Mouse (Mus musculus): ENCODE measurements around the gene Pdlim4. TPM values are rescaled to one million over a fixed set of nuclear protein-coding genes. Genes with fewer than 3 reads are reported as not detected.
A peak's percentile ranks its signal among the peaks of the same experiment; 100 is the strongest.
"Not testable (repeated sequence)": the region's sequence is repeated elsewhere in the genome, so short reads cannot be mapped to it uniquely, and the experiment has no call there.

Pdlim4 gene
- polyA plus RNA-seq, 1 experiment from 2014 or later = 205 TPM

GRCm38 (mm10) chr11:54011255-54011654 lies 57.6 kb downstream of the Pdlim4 start:
- Histone ChIP-seq H3K4me2 (no peak overlapping the region), H3K27ac (no peak overlapping the region), H3K4me1 (replicated peaks) (peaks cover 15% of the 10 kb centered on the region), H3K9me3 (no peaks in the 10 kb centered on the region), H3K9ac (replicated peaks) (no peak overlapping the region), H3K36me3 (no peaks in the 10 kb centered on the region), H3K27me3 (no peaks in the 10 kb centered on the region), H3K4me3 (replicated peaks) (no peak overlapping the region)
- WGBS = 91% methylated on average over 2 of the region's 2 CpGs
- ATAC-seq (ENCODE audit: insufficient number of reproducible peaks, insufficient read depth, low FRiP score, low TSS enrichment, low read depth) = no peak

GRCm38 (mm10) chr11:54008416-54008920 lies 60.3 kb downstream of the Pdlim4 start:
- Histone ChIP-seq H3K4me2 (no peak overlapping the region), H3K27me3 (no peaks in the 10 kb centered on the region), H3K27ac (peak overlapping the region; percentile 30; the same call in 1 of the 2 replicates), H3K4me1 (replicated peaks) (peaks cover 15% of the 10 kb centered on the region), H3K9ac (replicated peaks) (no peak overlapping the region), H3K36me3 (no peaks in the 10 kb centered on the region), H3K9me3 (no peaks in the 10 kb centered on the region), H3K4me3 (replicated peaks) (no peak overlapping the region)
- WGBS = 56% methylated on average over 10 of the region's 10 CpGs
- no peak for ATAC-seq (ENCODE audit: insufficient number of reproducible peaks, insufficient read depth, low FRiP score, low TSS enrichment, low read depth)

- Histone ChIP-seq H3K27ac (no peak overlapping the region), H3K9me3 (no peaks in the 10 kb centered on the region), H3K36me3 (no peaks in the 10 kb centered on the region), H3K4me2 (no peak overlapping the region), H3K9ac (replicated peaks) (no peak overlapping the region), H3K4me1 (replicated peaks) (peaks cover 18% of the 10 kb centered on the region), H3K27me3 (no peaks in the 10 kb centered on the region), H3K4me3 (replicated peaks) (no peak overlapping the region)
- no peak for ATAC-seq (ENCODE audit: insufficient number of reproducible peaks, insufficient read depth, low FRiP score, low TSS enrichment, low read depth)
- 77% methylated on average over 11 of the region's 11 CpGs for WGBS
These were observed 61.1 kb downstream of the Pdlim4 start for GRCm38 (mm10) chr11:54007717-54008116.

GRCm38 (mm10) chr11:54006901-54007300 lies 61.9 kb downstream of the Pdlim4 start:
- Histone ChIP-seq H3K9me3 (no peaks in the 10 kb centered on the region), H3K27ac (no peak overlapping the region), H3K4me1 (replicated peaks) (peaks cover 22% of the 10 kb centered on the region), H3K4me2 (no peak overlapping the region), H3K27me3 (no peaks in the 10 kb centered on the region), H3K36me3 (no peaks in the 10 kb centered on the region), H3K4me3 (replicated peaks) (no peak overlapping the region), H3K9ac (replicated peaks) (no peak overlapping the region)
- 67% methylated on average over 4 of the region's 4 CpGs for WGBS
- no peak for ATAC-seq (ENCODE audit: insufficient number of reproducible peaks, insufficient read depth, low FRiP score, low TSS enrichment, low read depth)

GRCm38 (mm10) chr11:54006362-54006761 lies 62.5 kb downstream of the Pdlim4 start:
- not testable (repeated sequence) for H3K9me3 ChIP-seq, H3K27ac ChIP-seq

More at GRCm38 (mm10) chr11:54006362-54006761, 62.5 kb downstream of the Pdlim4 start:
- not testable (repeated sequence) for H3K4me3 ChIP-seq (replicated peaks); H3K36me3 ChIP-seq; H3K4me2 ChIP-seq; H3K9ac ChIP-seq (replicated peaks); H3K27me3 ChIP-seq; ATAC-seq (ENCODE audit: insufficient number of reproducible peaks, insufficient read depth, low FRiP score, low TSS enrichment, low read depth)
- H3K4me1 ChIP-seq (replicated peaks) = peaks cover 22% of the 10 kb centered on the region
- WGBS = 14% methylated on average over 5 of the region's 5 CpGs

Other genes with a start within 250 kb of the Pdlim4 start
- 0.65 TPM in 1 of 2 replicates, not detected in the other for gene Gm12216, start 209.8 kb downstream of the Pdlim4 start, polyA plus RNA-seq (2016; fragmentation: Nextera tagmentation; extraction: Ambion mirVana)
- 6.4 and 6.7 TPM in 2 replicates for gene Slc22a5, start 177.4 kb downstream of the Pdlim4 start, polyA plus RNA-seq (2016; fragmentation: Nextera tagmentation; extraction: Ambion mirVana)
- 3.1 and 3.2 TPM in 2 replicates for gene Slc22a21, start 88.7 kb downstream of the Pdlim4 start, polyA plus RNA-seq (2016; fragmentation: Nextera tagmentation; extraction: Ambion mirVana)
- gene Slc22a4, start 40.9 kb downstream of the Pdlim4 start, polyA plus RNA-seq (2016; fragmentation: Nextera tagmentation; extraction: Ambion mirVana) = 1.3 and 1.7 TPM in 2 replicates
- gene P4ha2, start 31.1 kb upstream of the Pdlim4 start, polyA plus RNA-seq (2016; fragmentation: Nextera tagmentation; extraction: Ambion mirVana) = 52.7 and 56.6 TPM in 2 replicates
- not detected in 2 replicates for gene Csf2, start 180.7 kb upstream of the Pdlim4 start, polyA plus RNA-seq (2016; fragmentation: Nextera tagmentation; extraction: Ambion mirVana)
- not detected in 2 replicates for gene Il3, start 198.3 kb upstream of the Pdlim4 start, polyA plus RNA-seq (2016; fragmentation: Nextera tagmentation; extraction: Ambion mirVana)
- gene Acsl6, start 234.8 kb upstream of the Pdlim4 start, polyA plus RNA-seq (2016; fragmentation: Nextera tagmentation; extraction: Ambion mirVana) = 1.0 and 2.8 TPM in 2 replicates